Mouse (Mus musculus): ENCODE measurements around the gene Ctnna3.

Ctnna3 gene

GRCm38 (mm10) chr10:63676343-63676742 is 246.4 kb downstream of the Ctnna3 start:
- in situ Hi-C loops (cut with MboI; ENCODE audit: unreplicated experiment in 2 of 2) = no loop called here

GRCm38 (mm10) chr10:63689233-63689632 is 259.3 kb downstream of the Ctnna3 start:
- in situ Hi-C loops (cut with MboI; ENCODE audit: unreplicated experiment in 2 of 2) = no loop called here

GRCm38 (mm10) chr10:63689651-63690050 is 259.8 kb downstream of the Ctnna3 start:
- in situ Hi-C loops (cut with MboI; ENCODE audit: unreplicated experiment in 2 of 2) = no loop called here

- in situ Hi-C loops (cut with MboI; ENCODE audit: unreplicated experiment in 2 of 2) = no loop called here
These were observed 262.1 kb downstream of the Ctnna3 start for GRCm38 (mm10) chr10:63692039-63692438.

GRCm38 (mm10) chr10:63710211-63710610 is 280.3 kb downstream of the Ctnna3 start:
- in situ Hi-C loops (cut with MboI; ENCODE audit: unreplicated experiment in 2 of 2) = no loop called here

- in situ Hi-C loops (cut with MboI; ENCODE audit: unreplicated experiment in 2 of 2) = no loop called here
These were observed 282.6 kb downstream of the Ctnna3 start for GRCm38 (mm10) chr10:63712530-63712929.

- in situ Hi-C loops (cut with MboI; ENCODE audit: unreplicated experiment in 2 of 2) = no loop called here
These were observed 284.3 kb downstream of the Ctnna3 start for GRCm38 (mm10) chr10:63714151-63714550.

- in situ Hi-C loops (cut with MboI; ENCODE audit: unreplicated experiment in 2 of 2) = no loop called here
These were observed 339.0 kb downstream of the Ctnna3 start for GRCm38 (mm10) chr10:63768871-63769270.

- in situ Hi-C loops (cut with MboI; ENCODE audit: unreplicated experiment in 2 of 2) = no loop called here
These were observed 341.8 kb downstream of the Ctnna3 start for GRCm38 (mm10) chr10:63771656-63772055.

- in situ Hi-C loops (cut with MboI; ENCODE audit: unreplicated experiment in 2 of 2) = no loop called here
These were observed 342.2 kb downstream of the Ctnna3 start for GRCm38 (mm10) chr10:63772074-63772473.

- in situ Hi-C loops (cut with MboI; ENCODE audit: unreplicated experiment in 2 of 2) = no loop called here
These were observed 352.1 kb downstream of the Ctnna3 start for GRCm38 (mm10) chr10:63781948-63782347.

- in situ Hi-C loops (cut with MboI; ENCODE audit: unreplicated experiment in 2 of 2) = no loop called here
These were observed 355.1 kb downstream of the Ctnna3 start for GRCm38 (mm10) chr10:63784808-63785535.

- in situ Hi-C loops (cut with MboI; ENCODE audit: unreplicated experiment in 2 of 2) = no loop called here
These were observed 356.5 kb downstream of the Ctnna3 start for GRCm38 (mm10) chr10:63786390-63786789.

- in situ Hi-C loops (cut with MboI; ENCODE audit: unreplicated experiment in 2 of 2) = no loop called here
These were observed 374.0 kb downstream of the Ctnna3 start for GRCm38 (mm10) chr10:63803909-63804308.

- in situ Hi-C loops (cut with MboI; ENCODE audit: unreplicated experiment in 2 of 2) = no loop called here
These were observed 375.7 kb downstream of the Ctnna3 start for GRCm38 (mm10) chr10:63805551-63805950.

- in situ Hi-C loops (cut with MboI; ENCODE audit: unreplicated experiment in 2 of 2) = no loop called here
These were observed 376.4 kb downstream of the Ctnna3 start for GRCm38 (mm10) chr10:63806254-63806653.

GRCm38 (mm10) chr10:63810043-63810617 is 380.2 kb downstream of the Ctnna3 start:
- in situ Hi-C loops (cut with MboI; ENCODE audit: unreplicated experiment in 2 of 2) = no loop called here

GRCm38 (mm10) chr10:63839011-63839410 is 409.1 kb downstream of the Ctnna3 start:
- in situ Hi-C loops (cut with MboI; ENCODE audit: unreplicated experiment in 2 of 2) = no loop called here

GRCm38 (mm10) chr10:63851946-63852345 is 422.0 kb downstream of the Ctnna3 start:
- in situ Hi-C loops (cut with MboI; ENCODE audit: unreplicated experiment in 2 of 2) = no loop called here

- in situ Hi-C loops (cut with MboI; ENCODE audit: unreplicated experiment in 2 of 2) = no loop called here
These were observed 439.2 kb downstream of the Ctnna3 start for GRCm38 (mm10) chr10:63869123-63869522.

GRCm38 (mm10) chr10:63880462-63880903 is 450.6 kb downstream of the Ctnna3 start:
- in situ Hi-C loops (cut with MboI; ENCODE audit: unreplicated experiment in 2 of 2) = no loop called here

GRCm38 (mm10) chr10:63886449-63887088 is 456.7 kb downstream of the Ctnna3 start:
- in situ Hi-C loops (cut with MboI; ENCODE audit: unreplicated experiment in 2 of 2) = no loop called here

Measured in v-Abl transformed pro-B cells (cell line).